ENCODE assay signal across 10 mouse cellular contexts in genomic region chr1:82261053-82261618, GRCm38 (mm10). TPM values are rescaled to one million over a fixed set of nuclear protein-coding genes. Genes with fewer than 3 reads are reported as not detected.
DNase-seq lines count a peak whose midpoint lies in the region; ATAC-seq lines count a peak whose summit lies in the region.
"Had no signal": no experiment of that assay in that cellular context is flagged by ENCODE, and none has a peak within 500 bp of the region (broad histone marks: within the 10 kb centered on the region; RNA-seq: fewer than 3 reads in every experiment).

No protein-coding gene starts in this region.

- WGBS in midbrain, embryonic 11.5 days = 78% methylated on average over 9 of the region's 9 CpGs
- 77% methylated on average over 9 of the region's 9 CpGs for WGBS in midbrain, embryonic 10.5 days
- WGBS in embryonic facial prominence, embryonic 11.5 days = 40% methylated on average over 9 of the region's 9 CpGs
- WGBS in liver, embryonic 11.5 days = 68% methylated on average over 9 of the region's 9 CpGs

- no peak overlapping the region for H3K4me3 ChIP-seq in midbrain, embryonic 11.5 days (ENCODE audit: low read depth, low read length)
- no peak overlapping the region for H3K4me3 ChIP-seq in midbrain, embryonic 10.5 days
- H3K4me3 ChIP-seq in embryonic facial prominence, embryonic 11.5 days (ENCODE audit: low read depth, low read length) = no peak overlapping the region
- H3K4me3 ChIP-seq in liver, embryonic 11.5 days (ENCODE audit: low read depth, low read length) = no peak overlapping the region

- H3K9me3 ChIP-seq in midbrain, embryonic 11.5 days (ENCODE audit: control insufficient read depth, low read length) = no peaks in the 10 kb centered on the region
- no peaks in the 10 kb centered on the region for H3K9me3 ChIP-seq in midbrain, embryonic 10.5 days (replicated peaks)
- H3K9me3 ChIP-seq in embryonic facial prominence, embryonic 11.5 days (replicated peaks; ENCODE audit: control insufficient read depth, low read length) = no peaks in the 10 kb centered on the region
- no peaks in the 10 kb centered on the region for H3K9me3 ChIP-seq in liver, embryonic 11.5 days (ENCODE audit: control insufficient read depth, low read length)

- no peak overlapping the region for H3K9ac ChIP-seq in midbrain, embryonic 11.5 days (ENCODE audit: low read length)
- no peak overlapping the region for H3K9ac ChIP-seq in embryonic facial prominence, embryonic 11.5 days (replicated peaks; ENCODE audit: low read length)
- H3K9ac ChIP-seq in liver, embryonic 11.5 days (ENCODE audit: low read depth, low read length) = no peak overlapping the region
- H3K9ac ChIP-seq: liver, embryonic 14.5 days had no signal

- ATAC-seq in midbrain, embryonic 11.5 days (ENCODE audit: low FRiP score) = 0 out of 2 replicates have a peak, but pooled peaks have one; percentile 62
- no peak for ATAC-seq in embryonic facial prominence, embryonic 11.5 days (replicated peaks; ENCODE audit: insufficient number of reproducible peaks, low FRiP score, low TSS enrichment, low read depth)
- ATAC-seq in liver, embryonic 11.5 days (replicated peaks; ENCODE audit: low FRiP score) = no peak

- no peak overlapping the region for H3K27ac ChIP-seq in midbrain, embryonic 11.5 days (ENCODE audit: low read depth, low read length)
- no peak overlapping the region for H3K27ac ChIP-seq in midbrain, embryonic 10.5 days (replicated peaks)
- H3K27ac ChIP-seq in embryonic facial prominence, embryonic 11.5 days (replicated peaks; ENCODE audit: low read depth, low read length) = no peak overlapping the region
- H3K27ac ChIP-seq in liver, embryonic 11.5 days (ENCODE audit: low read depth, low read length) = no peak overlapping the region
- H3K27ac ChIP-seq: liver, embryonic 14.5 days had no signal

- no peak for DNase-seq in midbrain, embryonic 11.5 days (ENCODE audit: low spot score, missing footprints)
- no peak for DNase-seq in midbrain, embryonic 10.5 days (ENCODE audit: low spot score)
- DNase-seq in embryonic facial prominence, embryonic 11.5 days (ENCODE audit: low spot score) = peak; percentile 35
- DNase-seq in layer of hippocampus, adult 8-10 months (ENCODE audit: low spot score in 2 of 2) = peak; percentile 62 to 77
- peak; percentile 45 to 47 for DNase-seq in right cerebral cortex, postnatal 10 days (ENCODE audit: low spot score in 2 of 2)
- DNase-seq in kidney, postnatal 14 days = no peak
- DNase-seq in liver, embryonic 11.5 days (ENCODE audit: low spot score) = no peak
- DNase-seq in gastrocnemius, adult 18-20 months (ENCODE audit: low spot score) = no peak
- DNase-seq: adrenal gland, postnatal 36 days had no signal

- H3K27me3 ChIP-seq in midbrain, embryonic 11.5 days (ENCODE audit: control insufficient read depth, insufficient read depth, low read length) = no peaks in the 10 kb centered on the region
- H3K27me3 ChIP-seq in midbrain, embryonic 10.5 days (ENCODE audit: low read depth, poor library complexity, severe bottlenecking) = no peaks in the 10 kb centered on the region
- H3K27me3 ChIP-seq in embryonic facial prominence, embryonic 11.5 days (ENCODE audit: control insufficient read depth, insufficient read depth, low read length) = no peaks in the 10 kb centered on the region
- no peaks in the 10 kb centered on the region for H3K27me3 ChIP-seq in liver, embryonic 11.5 days (replicated peaks; ENCODE audit: control insufficient read depth, insufficient read depth, low read length)

- H3K4me2 ChIP-seq in midbrain, embryonic 11.5 days = no peak overlapping the region
- no peak overlapping the region for H3K4me2 ChIP-seq in embryonic facial prominence, embryonic 11.5 days (ENCODE audit: low read depth, low read length)
- H3K4me2 ChIP-seq in liver, embryonic 11.5 days = no peak overlapping the region

- H3K4me1 ChIP-seq in midbrain, embryonic 11.5 days (ENCODE audit: control insufficient read depth, insufficient read depth, low read length) = no peaks in the 10 kb centered on the region
- no peaks in the 10 kb centered on the region for H3K4me1 ChIP-seq in midbrain, embryonic 10.5 days
- no peaks in the 10 kb centered on the region for H3K4me1 ChIP-seq in embryonic facial prominence, embryonic 11.5 days (ENCODE audit: control insufficient read depth, insufficient read depth, low read length)
- H3K4me1 ChIP-seq in liver, embryonic 11.5 days (replicated peaks; ENCODE audit: control insufficient read depth, insufficient read depth, low read length) = no peaks in the 10 kb centered on the region

- no peaks in the 10 kb centered on the region for H3K36me3 ChIP-seq in midbrain, embryonic 11.5 days (ENCODE audit: control insufficient read depth, insufficient read depth, low read length)
- H3K36me3 ChIP-seq in midbrain, embryonic 10.5 days = no peaks in the 10 kb centered on the region
- no peaks in the 10 kb centered on the region for H3K36me3 ChIP-seq in embryonic facial prominence, embryonic 11.5 days (replicated peaks; ENCODE audit: control insufficient read depth, insufficient read depth, low read depth, low read length)
- no peaks in the 10 kb centered on the region for H3K36me3 ChIP-seq in liver, embryonic 11.5 days (ENCODE audit: control insufficient read depth, insufficient read depth, low read length)

RNA-seq across cellular contexts. Expression of gene Gm9747, which starts 28.2 kb away (rescaled TPM):
- polyA plus RNA-seq in midbrain, embryonic 11.5 days (2014; fragmentation: Nextera tagmentation; extraction: Ambion mirVana) = 22.6 and 23.7 TPM in 2 replicates
- 21.8 and 22.8 TPM in 2 replicates for polyA plus RNA-seq in midbrain, embryonic 10.5 days (2016; fragmentation: Nextera tagmentation; extraction: Ambion mirVana)
- 31.9 and 35.9 TPM in 2 replicates for polyA plus RNA-seq in embryonic facial prominence, embryonic 11.5 days (2014; fragmentation: Nextera tagmentation; extraction: Ambion mirVana)
- not detected for total RNA-seq in layer of hippocampus, adult 8-10 months (2022)
- polyA plus RNA-seq in liver, embryonic 11.5 days (2014; fragmentation: Nextera tagmentation; extraction: Ambion mirVana) = 12.1 and 12.6 TPM in 2 replicates
- not detected for total RNA-seq in gastrocnemius, adult 18-20 months (2021)
- total RNA-seq: adrenal gland, postnatal 36 days had no signal

RNA-seq across cellular contexts. Expression of gene Irs1, which starts 30.1 kb away (rescaled TPM):
- polyA plus RNA-seq in midbrain, embryonic 11.5 days (2014; fragmentation: Nextera tagmentation; extraction: Ambion mirVana) = 5.3 and 5.9 TPM in 2 replicates
- polyA plus RNA-seq in midbrain, embryonic 10.5 days (2016; fragmentation: Nextera tagmentation; extraction: Ambion mirVana) = 7.3 and 8.4 TPM in 2 replicates
- 7.9 and 8.3 TPM in 2 replicates for polyA plus RNA-seq in embryonic facial prominence, embryonic 11.5 days (2014; fragmentation: Nextera tagmentation; extraction: Ambion mirVana)
- total RNA-seq in layer of hippocampus, adult 8-10 months (2022) = 10 to 100 TPM; 16.8 to 18.7 (median 17.9) TPM
- 3.6 and 4.1 TPM in 2 replicates for polyA plus RNA-seq in liver, embryonic 11.5 days (2014; fragmentation: Nextera tagmentation; extraction: Ambion mirVana)
- 10 to 100 TPM; 38.6 to 43.9 TPM for total RNA-seq in gastrocnemius, adult 18-20 months (2021)

RNA-seq across cellular contexts. Expression of gene Rhbdd1, which starts 55.1 kb away (rescaled TPM):
- 7.2 and 7.7 TPM in 2 replicates for polyA plus RNA-seq in midbrain, embryonic 11.5 days (2014; fragmentation: Nextera tagmentation; extraction: Ambion mirVana)
- polyA plus RNA-seq in midbrain, embryonic 10.5 days (2016; fragmentation: Nextera tagmentation; extraction: Ambion mirVana) = 8.8 and 9.9 TPM in 2 replicates
- 6.7 and 6.9 TPM in 2 replicates for polyA plus RNA-seq in embryonic facial prominence, embryonic 11.5 days (2014; fragmentation: Nextera tagmentation; extraction: Ambion mirVana)
- 10 to 100 TPM in 1 of 4 experiments, 1 to 10 TPM in 3; 8.3 to 11.0 (median 9.4) TPM for total RNA-seq in layer of hippocampus, adult 8-10 months (2022)
- polyA plus RNA-seq in liver, embryonic 11.5 days (2014; fragmentation: Nextera tagmentation; extraction: Ambion mirVana) = 10.9 and 12.1 TPM in 2 replicates
- total RNA-seq in gastrocnemius, adult 18-20 months (2021) = 1 to 10 TPM; 7.4 to 8.4 TPM

Comparison
In these comparisons a context has a peak if more than half of its experiments do, and no peak if none do; other contexts are left out.
1. DNase-seq: peak in embryonic facial prominence, embryonic 11.5 days (single experiment), layer of hippocampus, adult 8-10 months (2 of 2) and right cerebral cortex, postnatal 10 days (2 of 2); none in midbrain, embryonic 11.5 days (single experiment), midbrain, embryonic 10.5 days (single experiment), kidney, postnatal 14 days (single experiment), liver, embryonic 11.5 days (single experiment) and gastrocnemius, adult 18-20 months (single experiment).